Mouse (Mus musculus) cerebellum, adult 2 months (tissue): ENCODE results near the gene Ptp4a2.

Experiments used
- CTCF ChIP-seq: fragments of 200-500 bp; IDR thresholded peaks from 2 replicates; pipeline ENCODE4 v1.5.1; 2011; ENCODE audit warnings: low read depth, mild to moderate bottlenecking, control low read depth, low read length, moderate library complexity, borderline replicate concordance; ENCODE audit not compliant: insufficient read depth
- POLR2A ChIP-seq: fragments of 200-500 bp; IDR thresholded peaks from 2 replicates; pipeline ENCODE4 v1.6.1; 2011; ENCODE audit warnings: low read length, control low read depth, borderline replicate concordance; ENCODE audit not compliant: insufficient read depth

GRCm38 (mm10) chr4:129879206-129879780 lies 68.3 kb downstream of the Ptp4a2 start:
- TF ChIP-seq POLR2A (no peak), CTCF (no peak)
